Mouse (Mus musculus): Measurements from ENCODE around the gene Dpm3.

The Dpm3 gene

GRCm38 (mm10) chr3:89298908-89299307 lies 39.8 kb downstream of the Dpm3 start:
- no peak for DNase-seq

GRCm38 (mm10) chr3:89299499-89299898 lies 40.3 kb downstream of the Dpm3 start:
- DNase-seq: peak; percentile 64

DNA sequence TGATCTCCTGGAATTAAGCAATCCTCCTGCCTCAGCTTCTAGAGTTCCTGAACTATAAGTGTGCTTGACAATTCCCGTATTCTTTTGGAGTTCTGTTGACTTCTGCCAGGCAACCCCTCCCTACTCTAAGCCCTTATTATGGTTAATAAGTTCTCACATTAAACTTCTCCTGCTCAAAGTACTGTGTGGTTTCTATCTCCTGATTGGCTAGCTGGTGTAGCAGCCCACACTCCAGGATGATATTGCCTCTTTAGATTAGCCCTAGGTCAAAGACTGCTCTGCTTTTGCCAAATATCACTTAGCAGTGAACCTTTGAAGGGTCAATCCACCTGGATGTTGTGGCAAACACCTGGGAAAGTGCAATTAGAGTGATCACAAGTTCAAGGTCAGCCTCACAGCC lies 40.9 kb downstream of the Dpm3 start:
- DNase-seq: no peak

GRCm38 (mm10) chr3:89300514-89300913 lies 41.4 kb downstream of the Dpm3 start:
- DNase-seq: no peak

DNA sequence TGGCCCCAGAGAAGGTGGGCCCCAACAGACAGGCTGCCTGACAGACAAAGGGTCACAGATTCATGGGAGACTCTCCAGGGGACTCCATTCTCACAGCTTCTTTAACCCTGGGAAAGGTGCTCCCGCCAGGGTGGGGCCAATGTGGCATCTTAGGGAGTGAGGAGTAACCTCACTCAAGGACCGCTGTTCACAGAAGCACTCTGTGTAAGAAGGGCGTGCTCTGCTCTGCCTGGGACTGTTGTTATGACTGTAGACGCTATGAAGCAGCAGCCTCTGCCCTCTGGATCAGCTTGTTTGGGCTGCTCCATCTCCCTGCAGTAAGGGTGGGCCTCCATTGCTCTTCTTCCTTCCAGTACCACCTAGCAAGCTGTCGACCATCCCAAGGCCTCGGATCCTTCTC lies 45.3 kb downstream of the Dpm3 start:
- DNase-seq: no peak

DNA sequence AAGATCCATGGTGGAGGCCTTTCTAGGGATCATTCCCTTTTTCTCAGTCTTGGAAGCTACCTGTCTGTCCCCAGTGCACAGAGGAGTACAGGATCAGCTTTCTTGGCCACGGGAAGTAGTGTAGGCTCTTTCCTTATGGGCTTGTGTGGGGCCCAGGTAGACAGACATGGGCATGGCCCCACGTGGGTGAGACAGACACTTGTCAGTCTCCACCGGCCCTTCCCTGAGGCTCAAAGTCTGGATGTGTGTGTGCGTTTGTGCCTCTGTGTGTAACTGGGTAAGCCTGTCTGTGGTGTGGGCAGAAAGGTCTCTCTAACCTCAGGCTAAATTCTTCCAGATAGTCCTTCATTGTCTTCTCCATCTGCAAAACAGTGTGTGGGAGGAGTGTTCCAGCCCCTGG lies 45.9 kb downstream of the Dpm3 start:
- no peak for DNase-seq

GRCm38 (mm10) chr3:89305551-89306325 lies 46.6 kb downstream of the Dpm3 start:
- DNase-seq: no peak

DNA sequence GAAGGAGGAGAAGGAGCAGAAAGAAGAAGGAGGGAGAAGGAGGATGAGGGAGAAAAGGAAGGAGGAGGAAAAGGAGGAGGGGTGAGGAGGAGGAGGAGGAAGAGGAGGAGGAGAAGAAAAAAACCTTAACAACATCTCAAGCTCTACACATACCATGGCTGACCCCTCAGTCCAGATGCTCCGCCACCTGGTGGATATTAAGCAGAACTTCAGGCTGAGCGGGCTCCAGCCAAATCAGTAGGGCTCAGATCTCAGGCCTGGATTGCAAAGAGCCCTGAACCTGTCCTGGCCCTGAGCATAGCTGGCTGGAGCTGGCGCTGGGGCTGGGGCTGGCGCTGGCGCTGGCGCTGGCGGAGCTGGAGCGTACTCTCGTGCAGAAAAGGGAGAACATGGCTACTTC lies 48.9 kb downstream of the Dpm3 start:
- peak; percentile 82 for DNase-seq

DNA sequence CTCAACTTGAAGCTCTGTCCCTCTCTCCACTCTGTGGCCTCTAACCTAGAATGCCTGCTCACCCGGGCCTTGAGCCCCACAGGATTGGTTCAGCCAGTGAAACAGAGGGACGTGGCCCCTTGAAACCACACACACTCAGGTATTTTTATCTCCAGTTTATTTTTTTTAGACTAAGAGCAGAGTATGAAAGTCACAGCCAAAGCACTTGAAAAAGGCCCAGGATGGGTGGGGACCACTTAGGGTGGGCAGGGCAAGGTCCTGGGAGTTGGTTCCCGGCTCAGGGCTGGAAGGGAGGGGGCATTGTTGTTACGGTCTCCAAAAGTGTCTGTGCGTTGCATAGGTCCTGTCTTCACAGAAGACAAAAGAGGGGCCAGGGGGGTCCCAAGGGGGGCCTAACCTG lies 55.2 kb downstream of the Dpm3 start:
- no peak for DNase-seq

GRCm38 (mm10) chr3:89314791-89315190 lies 55.6 kb downstream of the Dpm3 start:
- DNase-seq: no peak

DNA sequence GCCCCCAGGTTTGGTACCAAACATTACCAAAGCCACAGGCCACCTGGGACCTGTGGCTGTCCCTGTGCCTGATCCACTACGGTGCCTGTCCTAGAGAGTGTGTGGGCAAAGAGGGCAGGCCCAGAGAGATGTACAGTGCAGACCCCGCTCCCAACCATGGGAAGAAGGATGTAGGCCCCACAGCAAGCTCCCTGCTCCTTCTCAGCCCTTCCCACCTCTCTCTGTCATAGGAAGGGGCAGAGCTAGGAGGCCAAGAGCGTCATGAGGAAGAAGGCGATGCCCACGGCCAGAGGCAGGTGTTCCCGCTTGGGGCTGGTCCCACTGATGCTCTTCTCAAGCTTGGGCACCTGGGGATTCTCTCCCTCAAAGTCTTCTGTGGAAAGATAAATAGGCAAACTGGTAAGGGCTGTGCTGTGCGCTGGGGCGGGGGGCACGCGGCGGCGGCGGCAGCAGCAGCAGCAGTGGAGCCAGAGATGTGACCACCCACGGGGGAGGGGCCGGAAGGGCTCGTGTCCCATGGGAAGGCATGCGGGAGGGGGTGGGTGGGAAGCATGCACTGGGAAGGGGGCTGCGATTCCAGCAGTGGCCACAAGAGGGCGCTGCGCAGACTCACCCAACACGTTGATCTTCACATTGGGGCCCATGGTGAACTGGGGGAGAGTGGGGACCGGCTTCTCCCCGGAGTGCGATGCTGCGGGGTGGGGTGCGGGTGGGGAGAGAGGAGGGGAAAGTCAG lies 56.2 kb downstream of the Dpm3 start:
- DNase-seq: peak; percentile 94

- no peak for DNase-seq
Measured at GRCm38 (mm10) chr3:89315930-89316831, 57.0 kb downstream of the Dpm3 start.
